Mouse (Mus musculus): ENCODE data around the gene 1700109H08Rik. TPM values are rescaled to one million over a fixed set of nuclear protein-coding genes. Genes with fewer than 3 reads are reported as not detected.

The 1700109H08Rik gene
- polyA plus RNA-seq (2014; fragmentation: Illumina TruSeq; extraction: RNeasy Lipid Tissue Mini Kit (QIAGEN cat#74804); ENCODE audit: low read depth, low replicate concordance), result 2.2 TPM

DNA sequence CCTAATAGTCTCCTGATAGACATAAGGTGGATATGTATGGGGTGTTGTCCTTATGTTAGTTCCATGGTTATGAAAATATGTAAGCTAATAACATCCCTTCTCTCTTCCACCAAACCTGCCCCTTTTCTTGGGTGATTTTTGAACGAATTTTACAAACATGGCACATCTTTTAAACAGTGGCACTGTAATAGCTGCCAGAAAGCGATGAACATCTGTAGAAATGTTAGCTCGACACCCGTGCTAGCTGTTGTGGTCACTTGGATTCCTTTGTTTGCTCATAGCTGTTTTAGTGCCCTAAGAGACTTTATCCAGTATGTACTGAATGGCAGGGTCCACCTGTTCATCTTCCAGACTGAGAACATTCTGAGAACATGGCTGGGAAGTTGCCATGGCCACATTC lies at the start of gene 1700109H08Rik:
Gene 1700109H08Rik, plus strand, starts transcription at position 301 of the 400 bp plus-strand sequence.

DNA sequence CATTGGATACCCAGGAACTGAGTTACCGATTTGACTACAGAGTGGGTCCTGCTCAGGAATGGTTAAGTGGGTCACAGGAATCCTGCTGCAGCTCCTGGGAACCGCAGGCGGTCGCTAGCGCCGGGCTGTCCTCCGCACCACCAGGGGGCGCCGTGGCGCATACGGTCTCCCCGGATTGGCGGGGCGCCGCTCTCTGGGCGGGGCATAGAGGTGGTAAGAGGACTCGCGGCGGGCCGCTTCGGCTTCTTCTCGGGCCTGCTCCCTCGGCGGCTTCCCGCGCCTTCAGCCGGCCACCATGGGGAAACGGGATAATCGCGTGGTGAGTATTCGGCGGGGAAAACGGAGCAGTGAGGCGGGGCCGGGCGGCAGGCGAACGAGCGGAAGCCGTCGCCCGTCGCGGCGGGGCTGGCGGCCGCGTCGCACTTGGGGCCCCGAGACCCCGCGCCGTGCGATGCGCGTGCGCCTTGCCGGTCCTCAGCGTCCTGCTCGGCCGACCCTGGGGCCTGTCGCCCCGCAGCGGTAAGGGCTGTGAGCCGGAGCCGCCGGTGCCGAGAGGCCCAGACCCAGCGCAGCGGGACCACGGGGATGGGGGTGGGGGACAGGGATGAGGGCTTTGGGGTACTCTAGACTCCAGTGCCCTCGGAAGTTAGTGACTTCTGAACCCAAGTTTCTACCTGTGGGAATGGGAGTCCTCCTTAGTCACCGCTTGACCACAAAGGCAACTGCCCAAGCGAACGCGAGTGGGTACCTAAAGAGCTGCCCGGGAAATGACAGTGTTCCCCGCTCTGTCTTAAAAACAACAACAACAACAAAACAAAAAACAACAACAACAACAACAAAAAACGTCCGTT lies 27.5 kb upstream of the 1700109H08Rik start, which contains the start of gene Fam133b:
Gene Fam133b, plus strand, starts transcription at position 205 of the 851 bp plus-strand sequence.

GRCm38 (mm10) chr5:3595693-3596398 lies 24.5 kb downstream of the 1700109H08Rik start, which contains the start of gene Pex1:
Gene Pex1 (plus strand): TSS chr5:3596066.

GRCm38 (mm10) chr5:3596399-3596766 lies 25.0 kb downstream of the 1700109H08Rik start, which contains the start of gene Rbm48:
Gene Rbm48 (minus strand): TSS chr5:3596585.

Other genes with a start within 250 kb of the 1700109H08Rik start
- gene Cdk6, start 230.1 kb upstream of the 1700109H08Rik start, polyA plus RNA-seq (2014; fragmentation: Illumina TruSeq; extraction: RNeasy Lipid Tissue Mini Kit (QIAGEN cat#74804); ENCODE audit: low read depth, low replicate concordance), result 6.2 TPM
- 18.5 TPM for gene Fam133b, start 27.7 kb upstream of the 1700109H08Rik start, polyA plus RNA-seq (2014; fragmentation: Illumina TruSeq; extraction: RNeasy Lipid Tissue Mini Kit (QIAGEN cat#74804); ENCODE audit: low read depth, low replicate concordance)
- 38.4 TPM for gene Pex1, start 24.5 kb downstream of the 1700109H08Rik start, polyA plus RNA-seq (2014; fragmentation: Illumina TruSeq; extraction: RNeasy Lipid Tissue Mini Kit (QIAGEN cat#74804); ENCODE audit: low read depth, low replicate concordance)
- 9.6 TPM for gene Rbm48, start 25.0 kb downstream of the 1700109H08Rik start, polyA plus RNA-seq (2014; fragmentation: Illumina TruSeq; extraction: RNeasy Lipid Tissue Mini Kit (QIAGEN cat#74804); ENCODE audit: low read depth, low replicate concordance)
- not detected for gene Tmbim7, start 79.6 kb downstream of the 1700109H08Rik start, polyA plus RNA-seq (2014; fragmentation: Illumina TruSeq; extraction: RNeasy Lipid Tissue Mini Kit (QIAGEN cat#74804); ENCODE audit: low read depth, low replicate concordance)
- 94.6 TPM for gene Gatad1, start 85.6 kb downstream of the 1700109H08Rik start, polyA plus RNA-seq (2014; fragmentation: Illumina TruSeq; extraction: RNeasy Lipid Tissue Mini Kit (QIAGEN cat#74804); ENCODE audit: low read depth, low replicate concordance)
- 16.4 TPM for gene Ankib1, start 231.4 kb downstream of the 1700109H08Rik start, polyA plus RNA-seq (2014; fragmentation: Illumina TruSeq; extraction: RNeasy Lipid Tissue Mini Kit (QIAGEN cat#74804); ENCODE audit: low read depth, low replicate concordance)
- gene Krit1, start 231.6 kb downstream of the 1700109H08Rik start, polyA plus RNA-seq (2014; fragmentation: Illumina TruSeq; extraction: RNeasy Lipid Tissue Mini Kit (QIAGEN cat#74804); ENCODE audit: low read depth, low replicate concordance), result 31.5 TPM